Mouse (Mus musculus) CD8-positive naive resting alpha-beta T cell, adult 57 days (primary cell): ENCODE data around the gene H2-M10.4. TPM values are rescaled to one million over a fixed set of nuclear protein-coding genes. Genes with fewer than 3 reads are reported as not detected.

Experiments
- total RNA-seq: library from RNA; stranded (reverse); gene quantifications from one replicate; pipeline ENCODE4 v1.2.4, GENCODE M21; 2023

The H2-M10.4 gene
- total RNA-seq: not detected

DNA sequence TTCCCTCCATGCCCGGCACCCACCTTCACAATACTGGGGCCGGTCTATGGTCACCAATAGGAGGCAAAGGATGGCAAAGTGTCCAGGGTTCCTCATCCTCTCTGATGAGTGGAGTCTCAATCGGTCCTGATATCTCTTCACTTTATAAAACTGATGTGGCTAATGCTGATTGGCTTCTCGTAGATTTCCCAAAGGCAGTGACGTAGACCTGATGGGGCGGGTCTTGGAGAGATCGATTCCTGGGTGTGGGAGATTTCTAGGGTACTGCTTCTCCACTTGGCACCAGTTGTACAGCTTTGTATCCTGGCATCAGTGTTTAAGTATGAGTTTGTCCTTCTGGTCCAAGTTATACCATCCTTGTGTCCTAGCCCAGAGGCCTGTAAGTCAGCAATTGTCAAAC is at the start of gene H2-M10.4:
TSS of gene H2-M10.4 (minus strand) at position 101 of the 400 bp plus-strand sequence.

Other genes with a start within 250 kb of the H2-M10.4 start
- gene Rpp21, start 204.3 kb downstream of the H2-M10.4 start, total RNA-seq: 63.3 TPM
- 79.2 TPM for gene Trim39, start 190.1 kb downstream of the H2-M10.4 start, total RNA-seq
- not detected for gene H2-M10.2, start 175.8 kb downstream of the H2-M10.4 start, total RNA-seq
- gene H2-M10.1, start 136.2 kb downstream of the H2-M10.4 start, total RNA-seq: not detected
- gene H2-M10.3, start 93.9 kb downstream of the H2-M10.4 start, total RNA-seq: not detected
- not detected for gene H2-M11, start 84.7 kb upstream of the H2-M10.4 start, total RNA-seq
- not detected for gene H2-M9, start 180.3 kb upstream of the H2-M10.4 start, total RNA-seq
- gene H2-M1, start 209.9 kb upstream of the H2-M10.4 start, total RNA-seq: not detected